Mouse (Mus musculus): ENCODE measurements around the gene Zfp541.

GRCm38 (mm10) chr7:16019256-16020094 lies 42.1 kb upstream of the Zfp541 start:
- TF ChIP-seq USF1 (IDR thresholded peaks at IDR 0.05; ENCODE audit: low read depth, low read length): no peak
- TF ChIP-seq CTCF (IDR thresholded peaks at IDR 0.05 in 2 of 3, conservative IDR thresholded peaks at IDR 0.05 in 1 of 3; ENCODE audit: control insufficient read depth in 1 of 3, insufficient read depth in 1 of 3, low read depth in 2 of 3, low read length in 3 of 3, poor library complexity in 1 of 3, severe bottlenecking in 1 of 3): no peak
- TF ChIP-seq MAZ (IDR thresholded peaks at IDR 0.05; ENCODE audit: low read depth, low read length): no peak
- no peak for TF ChIP-seq NRF1 (IDR thresholded peaks at IDR 0.05; ENCODE audit: insufficient read depth, low read depth, low read length, poor library complexity, severe bottlenecking)
- TF ChIP-seq ZC3H11A (IDR thresholded peaks at IDR 0.05; ENCODE audit: low read depth, low read length): no peak
- TF ChIP-seq EP300 (IDR thresholded peaks at IDR 0.05; ENCODE audit: low read depth in 1 of 2, low read length in 2 of 2): no peak; a peak in 1 of 4 replicates
- TF ChIP-seq POLR2A (IDR thresholded peaks at IDR 0.05; ENCODE audit: control insufficient read depth in 1 of 2, insufficient read depth in 1 of 2, low read depth in 1 of 2, low read length in 2 of 2, poor library complexity in 1 of 2): no peak
- TF ChIP-seq ZKSCAN1 (IDR thresholded peaks at IDR 0.05; ENCODE audit: low read depth, low read length): no peak
- no peak for TF ChIP-seq RAD21 (IDR thresholded peaks at IDR 0.05; ENCODE audit: low read depth, low read length)
- TF ChIP-seq ZMIZ1 (IDR thresholded peaks at IDR 0.05; ENCODE audit: low read depth, low read length): no peak
- no peak for TF ChIP-seq TCF12 (IDR thresholded peaks at IDR 0.05; ENCODE audit: low read depth, low read length)
- TF ChIP-seq BHLHE40 (IDR thresholded peaks at IDR 0.05; ENCODE audit: borderline replicate concordance, low read depth, low read length): no peak
